Mouse (Mus musculus) testis, adult 10 weeks (tissue): ENCODE measurements around the gene Topors. TPM values are rescaled to one million over a fixed set of nuclear protein-coding genes. Genes with fewer than 3 reads are reported as not detected.

ENCODE experiments used
- polyA plus RNA-seq: library from polyadenylated mRNA; stranded (reverse); fragments of 350-450 nt; fragmentation: Illumina TruSeq; extraction: RNeasy Lipid Tissue Mini Kit (QIAGEN cat#74804); gene quantifications from one replicate; pipeline ENCODE4 v1.2.3, GENCODE M21; 2014; ENCODE audit warnings: low read depth, low replicate concordance

The Topors gene
- 82.9 TPM for polyA plus RNA-seq

GRCm38 (mm10) chr4:40269430-40270032 lies at the start of gene Topors, which contains the start of gene Smim27:
Gene Topors, minus strand, starts transcription at chr4:40269850.
Gene Smim27, plus strand, starts transcription at chr4:40269579.

GRCm38 (mm10) chr4:40279276-40279900 lies 9.7 kb upstream of the Topors start, which contains the start of gene Ndufb6:
Gene Ndufb6, minus strand, starts transcription at chr4:40279421.

GRCm38 (mm10) chr4:40239409-40240271 lies 30.0 kb downstream of the Topors start, which contains the start of gene Ddx58:
Gene Ddx58, minus strand, starts transcription at chr4:40239828.

Other genes with a start within 250 kb of the Topors start
- gene Aco1, start 126.8 kb downstream of the Topors start, polyA plus RNA-seq, result 6.8 TPM
- 5.5 TPM for gene Ddx58, start 30.0 kb downstream of the Topors start, polyA plus RNA-seq
- gene Smim27, start 271 bp downstream of the Topors start, polyA plus RNA-seq, result 6.5 TPM
- gene Ndufb6, start 9.6 kb upstream of the Topors start, polyA plus RNA-seq, result 73.1 TPM
- 0.08 TPM for gene Tmem215, start 202.3 kb upstream of the Topors start, polyA plus RNA-seq